Mouse (Mus musculus) T-cell, adult 2 months (primary cell): Measurements from ENCODE around the gene Gm10719.
"Not testable (repeated sequence)": the region's sequence is repeated elsewhere in the genome, so short reads cannot be mapped to it uniquely, and the experiment has no call there.

Experiments
- DNase-seq: peaks from one replicate; pipeline ENCODE4 v3.0.0; 2022; ENCODE audit warnings: low spot score

Gm10719 gene

GRCm38 (mm10) chr9:3017108-3017507, at the start of gene Gm10719:
Gene Gm10719, plus strand, starts transcription at chr9:3017408.
- DNase-seq = not testable (repeated sequence)

- peak; percentile 39 for DNase-seq
Observed at GRCm38 (mm10) chr9:3000445-3000972, 16.7 kb upstream of the Gm10719 start, which contains the start of gene Gm10722. Gene Gm10722, plus strand, starts transcription at chr9:3000922.

DNA sequence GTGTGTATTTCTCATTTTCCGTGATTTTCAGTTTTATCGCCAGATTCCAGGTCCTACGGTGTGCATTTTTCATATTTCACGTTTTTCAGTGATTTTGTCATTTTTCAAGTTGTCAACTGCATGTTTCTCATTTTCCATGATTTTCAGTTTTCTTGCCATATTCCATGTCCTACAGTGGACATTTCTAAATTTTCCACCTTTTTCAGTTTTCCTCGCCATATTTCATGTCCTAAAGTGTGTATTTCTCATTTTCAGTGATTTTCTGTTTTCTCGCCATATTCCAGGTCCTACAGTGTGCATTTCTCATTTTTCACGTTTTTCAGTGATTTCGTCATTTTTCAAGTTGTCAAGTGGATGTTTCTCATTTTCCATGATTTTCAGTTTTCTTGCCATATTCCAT, 16.2 kb upstream of the Gm10719 start:
- DNase-seq = peak; percentile 37

GRCm38 (mm10) chr9:3001948-3002659, 15.1 kb upstream of the Gm10719 start:
- peak; percentile 96 for DNase-seq

DNA sequence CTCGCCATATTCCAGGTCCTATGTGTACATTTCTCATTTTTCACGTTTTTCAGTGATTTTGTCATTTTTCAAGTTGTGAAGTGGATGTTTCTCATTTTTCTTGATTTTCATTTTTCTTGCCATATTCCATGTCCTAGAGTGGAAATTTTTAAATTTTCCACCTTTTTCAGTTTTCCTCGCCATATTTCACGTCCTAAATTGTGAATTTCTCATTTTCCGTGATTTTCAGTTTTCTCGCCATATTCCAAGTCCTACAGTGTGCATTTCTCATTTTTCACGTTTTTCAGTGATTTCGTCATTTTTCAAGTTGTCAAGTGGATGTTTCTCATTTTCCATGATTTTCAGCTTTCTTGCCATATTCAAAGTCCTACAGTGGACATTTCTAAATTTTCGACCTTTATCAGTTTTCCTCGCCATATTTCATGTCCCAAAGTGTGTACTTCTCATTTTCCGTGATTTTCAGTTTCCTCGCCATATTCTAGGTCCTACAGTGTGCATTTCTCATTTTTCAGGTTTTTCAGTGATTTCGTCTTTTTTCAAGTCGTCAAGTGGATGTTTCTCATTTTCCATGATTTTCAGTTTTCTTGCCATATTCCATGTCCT, 14.3 kb upstream of the Gm10719 start, which contains the start of gene Gm11168:
Gene Gm11168, plus strand, starts transcription at position 553 of the 603 bp plus-strand sequence.
- DNase-seq = not testable (repeated sequence)

DNA sequence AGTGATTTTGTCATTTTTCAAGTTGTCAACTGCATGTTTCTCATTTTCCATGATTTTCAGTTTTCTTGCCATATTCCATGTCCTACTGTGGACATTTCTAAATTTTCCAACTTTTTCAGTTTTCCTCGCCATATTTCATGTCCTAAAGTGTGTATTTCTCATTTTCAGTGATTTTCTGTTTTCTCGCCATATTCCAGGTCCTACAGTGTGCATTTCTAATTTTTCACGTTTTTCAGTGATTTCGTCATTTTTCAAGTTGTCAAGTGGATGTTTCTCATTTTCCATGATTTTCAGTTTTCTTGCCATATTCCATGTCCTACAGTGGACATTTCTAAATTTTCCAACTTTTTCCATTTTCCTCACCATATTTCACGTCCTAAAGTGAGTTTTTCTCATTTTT, 11.0 kb upstream of the Gm10719 start:
- not testable (repeated sequence) for DNase-seq

DNA sequence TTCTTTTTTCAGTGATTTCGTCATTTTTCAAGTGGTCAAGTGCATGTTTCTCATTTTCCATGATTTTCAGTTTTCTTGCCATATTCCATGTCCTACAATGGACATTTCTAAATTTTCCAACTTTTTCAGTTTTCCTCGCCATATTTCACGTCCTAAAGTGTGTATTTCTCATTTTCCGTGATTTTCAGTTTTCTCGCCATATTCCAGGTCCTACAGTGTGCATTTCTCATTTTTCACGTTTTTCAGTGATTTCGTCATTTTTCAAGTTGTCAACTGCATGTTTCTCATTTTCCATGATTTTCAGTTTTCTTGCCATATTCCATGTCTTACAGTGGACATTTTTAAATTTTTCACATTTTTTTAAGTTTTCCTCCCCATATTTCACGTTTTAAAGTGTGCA, 10.6 kb upstream of the Gm10719 start:
- DNase-seq = peak; percentile 94

DNA sequence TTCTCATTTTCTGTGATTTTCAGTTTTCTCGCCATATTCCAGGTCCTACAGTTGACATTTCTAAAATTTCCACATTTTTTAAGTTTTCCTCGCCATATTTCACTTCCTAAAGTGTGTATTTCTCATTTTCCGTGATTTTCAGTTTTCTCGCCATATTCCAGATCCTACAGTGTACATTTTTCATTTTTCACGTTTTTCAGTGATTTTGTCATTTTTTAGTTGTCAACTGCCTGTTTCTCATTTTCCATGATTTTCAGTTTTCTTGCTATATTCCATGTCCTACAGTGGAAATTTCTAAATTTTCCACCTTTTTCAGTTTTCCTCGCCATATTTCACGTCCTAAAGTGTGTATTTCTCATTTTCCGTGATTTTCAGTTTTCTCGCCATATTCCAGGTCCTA, 9.9 kb upstream of the Gm10719 start:
- not testable (repeated sequence) for DNase-seq

- DNase-seq = not testable (repeated sequence)
Observed at GRCm38 (mm10) chr9:3009331-3009730, 7.9 kb upstream of the Gm10719 start.

DNA sequence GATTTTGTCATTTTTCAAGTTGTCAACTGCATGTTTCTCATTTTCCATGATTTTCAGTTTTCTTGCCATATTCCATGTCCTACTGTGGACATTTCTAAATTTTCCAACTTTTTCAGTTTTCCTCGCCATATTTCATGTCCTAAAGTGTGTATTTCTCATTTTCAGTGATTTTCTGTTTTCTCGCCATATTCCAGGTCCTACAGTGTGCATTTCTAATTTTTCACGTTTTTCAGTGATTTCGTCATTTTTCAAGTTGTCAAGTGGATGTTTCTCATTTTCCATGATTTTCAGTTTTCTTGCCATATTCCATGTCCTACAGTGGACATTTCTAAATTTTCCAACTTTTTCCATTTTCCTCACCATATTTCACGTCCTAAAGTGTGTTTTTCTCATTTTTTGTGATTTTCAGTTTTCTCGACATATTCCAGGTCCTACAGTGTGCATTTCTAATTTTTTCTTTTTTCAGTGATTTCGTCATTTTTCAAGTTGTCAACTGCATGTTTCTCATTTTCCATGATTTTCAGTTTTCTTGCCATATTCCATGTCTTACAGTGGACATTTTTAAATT, 5.1 kb upstream of the Gm10719 start:
- not testable (repeated sequence) for DNase-seq

- not testable (repeated sequence) for DNase-seq
Observed at GRCm38 (mm10) chr9:3012733-3013279, 4.4 kb upstream of the Gm10719 start, which contains the start of gene Gm10721. Gene Gm10721, plus strand, starts transcription at chr9:3013140.

GRCm38 (mm10) chr9:3015354-3015753, 1.9 kb upstream of the Gm10719 start, which contains the start of gene Gm10720:
Gene Gm10720, plus strand, starts transcription at chr9:3015654.
- not testable (repeated sequence) for DNase-seq

DNA sequence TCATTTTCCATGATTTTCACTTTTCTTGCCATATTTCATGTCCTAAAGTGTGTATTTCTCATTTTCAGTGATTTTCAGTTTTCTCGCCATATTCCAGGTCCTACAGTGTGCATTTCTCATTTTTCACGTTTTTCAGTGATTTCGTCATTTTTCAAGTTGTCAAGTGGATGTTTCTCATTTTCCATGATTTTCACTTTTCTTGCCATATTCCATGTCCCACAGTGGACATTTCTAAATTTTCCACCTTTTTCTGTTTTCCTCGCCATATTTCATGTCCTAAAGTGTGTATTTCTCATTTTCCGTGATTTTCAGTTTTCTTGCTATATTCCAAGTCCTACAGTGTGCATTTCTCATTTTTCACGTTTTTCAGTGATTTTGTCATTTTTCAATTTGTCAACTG, 1.3 kb upstream of the Gm10719 start:
- peak; percentile 1 for DNase-seq

DNA sequence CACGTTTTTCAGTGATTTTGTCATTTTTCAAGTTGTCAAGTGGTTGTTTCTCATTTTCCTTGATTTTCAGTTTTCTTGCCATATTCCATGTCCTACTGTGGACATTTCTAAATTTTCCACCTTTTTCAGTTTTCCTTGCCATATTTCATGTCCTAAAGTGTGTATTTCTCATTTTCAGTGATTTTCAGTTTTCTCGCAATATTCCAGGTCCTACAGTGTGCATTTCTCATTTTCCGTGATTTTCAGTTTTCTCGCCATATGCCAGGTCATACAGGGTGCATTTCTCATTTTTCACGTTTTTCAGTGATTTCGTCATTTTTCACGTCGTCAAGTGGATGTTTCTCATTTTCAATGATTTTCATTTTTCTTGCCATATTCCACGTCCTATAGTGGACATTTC, 1.7 kb downstream of the Gm10719 start:
- DNase-seq = peak; percentile 74

DNA sequence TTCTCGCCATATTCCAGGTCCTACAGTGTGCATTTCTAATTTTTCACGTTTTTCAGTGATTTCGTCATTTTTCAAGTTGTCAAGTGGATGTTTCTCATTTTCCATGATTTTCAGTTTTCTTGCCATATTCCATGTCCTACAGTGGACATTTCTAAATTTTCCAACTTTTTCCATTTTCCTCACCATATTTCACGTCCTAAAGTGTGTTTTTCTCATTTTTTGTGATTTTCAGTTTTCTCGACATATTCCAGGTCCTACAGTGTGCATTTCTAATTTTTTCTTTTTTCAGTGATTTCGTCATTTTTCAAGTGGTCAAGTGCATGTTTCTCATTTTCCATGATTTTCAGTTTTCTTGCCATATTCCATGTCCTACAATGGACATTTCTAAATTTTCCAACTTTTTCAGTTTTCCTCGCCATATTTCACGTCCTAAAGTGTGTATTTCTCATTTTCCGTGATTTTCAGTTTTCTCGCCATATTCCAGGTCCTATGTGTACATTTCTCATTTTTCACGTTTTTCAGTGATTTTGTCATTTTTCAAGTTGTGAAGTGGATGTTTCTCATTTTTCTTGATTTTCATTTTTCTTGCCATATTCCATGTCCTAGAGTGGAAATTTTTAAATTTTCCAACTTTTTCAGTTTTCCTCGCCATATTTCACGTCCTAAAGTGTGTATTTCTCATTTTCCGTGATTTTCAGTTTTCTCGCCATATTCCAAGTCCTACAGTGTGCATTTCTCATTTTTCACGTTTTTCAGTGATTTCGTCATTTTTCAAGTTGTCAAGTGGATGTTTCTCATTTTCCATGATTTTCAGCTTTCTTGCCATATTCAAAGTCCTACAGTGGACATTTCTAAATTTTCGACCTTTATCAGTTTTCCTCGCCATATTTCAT, 2.9 kb downstream of the Gm10719 start:
- peak; percentile 61 for DNase-seq

GRCm38 (mm10) chr9:3022316-3023008, 5.3 kb downstream of the Gm10719 start:
- peak; percentile 77 for DNase-seq

- peak; percentile 63 for DNase-seq
Observed at GRCm38 (mm10) chr9:3023312-3023984, 6.2 kb downstream of the Gm10719 start, which contains the start of gene Gm10718. Gene Gm10718, plus strand, starts transcription at chr9:3023547.

DNA sequence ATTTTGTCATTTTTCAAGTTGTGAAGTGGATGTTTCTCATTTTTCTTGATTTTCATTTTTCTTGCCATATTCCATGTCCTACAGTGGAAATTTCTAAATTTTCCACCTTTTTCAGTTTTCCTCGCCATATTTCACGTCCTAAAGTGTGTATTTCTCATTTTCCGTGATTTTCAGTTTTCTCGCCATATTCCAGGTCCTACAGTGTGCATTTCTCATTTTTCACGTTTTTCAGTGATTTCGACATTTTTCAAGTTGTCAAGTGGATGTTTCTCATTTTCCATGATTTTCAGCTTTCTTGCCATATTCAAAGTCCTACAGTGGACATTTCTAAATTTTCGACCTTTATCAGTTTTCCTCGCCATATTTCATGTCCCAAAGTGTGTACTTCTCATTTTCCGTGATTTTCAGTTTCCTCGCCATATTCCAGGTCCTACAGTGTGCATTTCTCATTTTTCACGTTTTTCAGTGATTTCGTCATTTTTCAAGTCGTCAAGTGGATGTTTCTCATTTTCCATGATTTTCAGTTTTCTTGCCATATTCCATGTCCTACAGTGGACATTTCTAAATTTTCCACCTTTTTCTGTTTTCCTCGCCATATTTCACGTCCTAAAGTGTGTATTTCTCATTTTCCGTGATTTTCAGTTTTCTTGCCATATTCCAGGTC, 6.9 kb downstream of the Gm10719 start:
- peak; percentile 97 for DNase-seq

GRCm38 (mm10) chr9:3024912-3025467, 7.8 kb downstream of the Gm10719 start, which contains the start of gene Gm10717:
Gene Gm10717, plus strand, starts transcription at chr9:3025417.
- DNase-seq = peak; percentile 54
